Mouse (Mus musculus): Measurements from ENCODE around the gene Cbfa2t2.
"Not testable (repeated sequence)": the region's sequence is repeated elsewhere in the genome, so short reads cannot be mapped to it uniquely, and the experiment has no call there.

Cbfa2t2 gene

DNA sequence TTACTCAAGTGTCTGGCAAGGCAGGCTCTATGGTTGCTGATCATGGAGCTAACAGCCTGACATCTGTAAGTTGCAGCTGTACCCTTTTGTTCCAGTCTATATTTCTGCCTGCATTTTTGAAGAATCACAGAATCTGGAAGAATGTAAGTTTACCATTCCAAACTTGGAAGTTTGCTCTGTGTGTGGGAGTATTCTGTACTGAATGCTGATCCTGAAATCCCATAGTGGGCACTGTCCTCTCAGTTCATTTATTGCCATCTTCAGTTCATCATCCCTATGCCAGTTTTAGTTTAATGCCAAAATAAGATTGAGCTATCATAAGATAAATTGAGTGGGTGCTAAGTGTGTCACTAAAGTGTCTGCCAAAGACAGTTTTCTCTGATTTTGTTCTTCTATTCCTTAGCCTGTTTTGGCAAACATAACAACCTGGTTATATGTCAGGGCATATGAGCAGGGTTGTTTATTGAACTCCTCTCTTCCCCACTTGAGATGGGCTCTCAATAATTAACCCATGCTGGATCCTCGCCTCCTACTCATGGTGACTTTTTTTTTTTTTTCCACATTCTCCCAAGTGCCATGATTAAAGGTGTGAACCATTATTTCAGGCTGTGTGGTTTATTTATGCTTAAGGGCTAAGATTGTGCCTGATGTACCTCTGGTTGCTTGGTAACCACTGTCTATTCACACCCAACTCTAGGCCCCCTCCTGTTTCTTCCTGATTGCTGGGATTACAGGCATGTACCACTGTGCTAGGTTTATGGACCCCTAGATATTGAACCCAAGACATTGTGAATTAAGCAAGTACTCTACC, 38.2 kb downstream of the Cbfa2t2 start:
- no peak for DNase-seq (ENCODE audit: low read depth)

DNA sequence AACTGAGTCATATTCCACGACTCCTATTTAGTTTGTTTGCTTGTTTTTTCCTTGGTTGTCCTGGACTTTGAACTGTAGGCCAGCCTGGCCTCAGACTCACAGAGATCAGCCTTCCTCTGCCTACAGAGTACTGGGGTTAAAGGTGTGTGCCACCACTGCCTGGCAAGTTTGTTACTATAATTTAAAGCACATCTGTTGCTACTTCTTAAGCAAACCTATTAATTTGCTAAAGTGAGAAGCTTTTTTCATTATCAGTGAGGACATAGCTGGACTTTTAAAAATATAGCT, 38.7 kb downstream of the Cbfa2t2 start:
- DNase-seq (ENCODE audit: low read depth), result no peak

DNA sequence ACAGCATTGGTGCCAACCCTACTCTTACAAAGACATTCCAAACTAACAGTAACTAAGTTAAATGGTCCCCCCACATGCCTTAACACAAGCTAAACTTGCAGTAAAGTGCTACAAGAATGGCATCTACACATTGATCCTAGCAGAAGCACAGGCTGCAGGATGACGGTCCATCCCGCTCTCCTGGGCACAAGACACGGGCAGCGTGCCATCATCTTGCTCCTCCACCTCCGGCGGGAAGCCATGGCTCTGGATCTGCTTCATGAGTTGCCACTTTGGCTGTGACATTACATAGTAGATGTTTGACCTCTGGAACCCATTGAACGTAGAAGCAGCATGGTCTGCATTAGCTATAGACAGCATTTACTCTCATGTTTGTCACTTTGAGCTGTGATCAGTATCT, 39.6 kb downstream of the Cbfa2t2 start:
- DNase-seq (ENCODE audit: low read depth), result no peak

DNA sequence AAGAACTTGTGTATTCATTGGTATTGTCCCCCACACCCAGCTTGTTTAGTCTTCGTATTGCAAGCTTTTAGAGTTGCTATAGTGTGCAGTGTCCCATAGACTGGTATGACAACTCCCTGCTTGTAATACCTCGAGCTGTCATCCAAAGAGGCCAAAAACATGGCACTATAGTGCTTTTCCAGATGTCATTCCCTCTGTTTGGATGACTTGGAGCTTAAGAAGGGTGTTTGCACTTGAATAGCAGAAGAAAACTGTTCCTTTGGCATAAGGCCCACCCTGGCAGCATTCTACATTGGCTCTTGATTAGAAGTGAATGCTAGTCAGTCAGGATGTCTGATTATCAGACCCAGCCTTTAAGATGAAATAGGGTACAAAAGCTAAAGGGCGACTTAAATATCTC, 40.7 kb downstream of the Cbfa2t2 start:
- DNase-seq (ENCODE audit: low read depth), result no peak

- DNase-seq (ENCODE audit: low read depth), result no peak
These were observed 55.5 kb downstream of the Cbfa2t2 start for GRCm38 (mm10) chr2:154491788-154492187.

DNA sequence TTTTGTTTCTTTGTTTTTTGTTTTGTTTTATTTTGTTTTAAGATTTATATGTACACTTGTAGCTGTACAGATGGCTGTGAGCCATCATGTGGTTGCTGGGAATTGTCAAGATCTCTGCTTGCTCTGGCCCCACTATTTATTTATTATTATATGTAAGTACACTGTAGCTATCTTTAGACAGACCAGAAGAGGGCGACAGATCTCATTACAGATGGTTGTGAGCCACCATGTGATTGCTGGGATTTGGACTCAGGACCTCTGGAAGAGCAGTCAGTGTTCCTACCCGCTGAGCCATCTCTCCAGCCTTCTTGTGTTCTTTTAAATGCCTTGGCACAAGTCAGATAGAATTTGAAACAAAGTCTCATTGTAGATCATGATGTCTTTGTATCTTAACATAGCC, 57.3 kb downstream of the Cbfa2t2 start:
- DNase-seq (ENCODE audit: low read depth), result not testable (repeated sequence)

DNA sequence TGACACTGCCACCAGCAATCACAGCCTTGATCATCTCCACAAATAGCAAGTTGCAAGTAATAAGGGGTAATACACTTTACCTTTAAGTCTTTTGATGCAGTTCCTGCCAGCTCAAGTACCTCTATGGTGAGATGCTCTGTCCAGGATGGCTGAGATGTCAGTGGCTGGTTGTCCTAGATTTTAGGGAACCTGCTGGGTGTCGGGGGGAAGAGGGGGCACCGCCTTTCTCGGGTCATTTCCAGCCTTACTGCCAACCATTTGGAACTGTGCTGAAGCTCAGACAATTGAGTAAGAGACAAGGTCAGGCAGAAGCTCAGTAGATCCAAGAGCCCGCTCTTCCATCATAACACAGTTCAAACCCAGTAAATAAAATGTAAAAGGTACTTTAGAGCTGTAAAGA, 58.7 kb downstream of the Cbfa2t2 start:
- DNase-seq (ENCODE audit: low read depth), result no peak

DNA sequence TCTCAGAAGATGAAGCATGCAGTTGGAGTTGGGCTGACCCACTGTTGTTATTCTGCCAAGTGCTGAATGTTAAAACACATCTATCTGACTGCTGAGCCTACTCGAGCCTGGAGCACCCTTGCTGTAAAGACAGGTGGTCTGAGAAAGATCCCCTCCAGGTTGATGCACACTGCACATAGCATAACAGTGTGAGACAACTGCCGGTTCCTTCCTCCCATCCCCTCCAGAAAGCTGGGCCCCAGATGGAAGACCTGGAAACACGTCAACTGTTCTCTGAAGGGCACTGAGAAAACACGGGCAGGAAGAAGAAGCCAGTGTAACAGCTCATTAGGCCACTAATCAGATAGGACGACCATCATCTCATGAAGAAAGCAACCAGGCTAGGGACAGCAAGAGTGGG, 62.3 kb downstream of the Cbfa2t2 start:
- no peak for DNase-seq (ENCODE audit: low read depth)

DNA sequence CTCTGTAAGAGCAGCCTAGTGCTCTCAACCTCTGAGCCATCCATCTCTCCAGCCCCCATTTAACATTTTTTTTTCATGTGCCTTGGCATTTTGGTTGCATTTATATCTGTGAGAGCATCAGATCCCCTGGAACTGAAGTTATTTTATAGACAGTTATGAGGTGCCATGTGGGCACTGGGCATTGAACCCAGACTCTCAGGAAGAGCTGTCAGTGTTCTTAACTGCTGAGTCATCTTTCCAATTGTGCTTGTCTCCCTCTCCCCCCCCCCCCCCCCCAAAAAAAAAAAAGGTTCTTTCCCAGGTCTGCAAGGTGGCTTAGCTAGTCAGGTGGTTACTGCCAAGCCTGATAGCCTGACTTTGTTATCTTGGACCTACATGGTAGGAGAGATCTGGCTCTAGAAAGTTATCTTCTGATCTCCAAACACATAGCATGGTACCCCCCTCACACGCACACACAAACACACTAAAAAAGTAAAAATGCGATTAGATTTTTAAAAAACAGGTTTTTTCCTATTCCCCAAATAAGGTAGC, 63.5 kb downstream of the Cbfa2t2 start:
- no peak for DNase-seq (ENCODE audit: low read depth)

GRCm38 (mm10) chr2:154500758-154501157, 64.5 kb downstream of the Cbfa2t2 start:
- no peak for DNase-seq (ENCODE audit: low read depth)

GRCm38 (mm10) chr2:154507076-154507475, 70.8 kb downstream of the Cbfa2t2 start:
- DNase-seq (ENCODE audit: low read depth), result no peak

- no peak for DNase-seq (ENCODE audit: low read depth)
These were observed 71.4 kb downstream of the Cbfa2t2 start for GRCm38 (mm10) chr2:154507566-154508283.

GRCm38 (mm10) chr2:154508450-154508849, 72.2 kb downstream of the Cbfa2t2 start:
- no peak for DNase-seq (ENCODE audit: low read depth)

- no peak for DNase-seq (ENCODE audit: low read depth)
These were observed 73.9 kb downstream of the Cbfa2t2 start for GRCm38 (mm10) chr2:154510141-154510540.

GRCm38 (mm10) chr2:154516944-154517343, 80.7 kb downstream of the Cbfa2t2 start:
- no peak for DNase-seq (ENCODE audit: low read depth)

GRCm38 (mm10) chr2:154517424-154517823, 81.1 kb downstream of the Cbfa2t2 start:
- no peak for DNase-seq (ENCODE audit: low read depth)

DNA sequence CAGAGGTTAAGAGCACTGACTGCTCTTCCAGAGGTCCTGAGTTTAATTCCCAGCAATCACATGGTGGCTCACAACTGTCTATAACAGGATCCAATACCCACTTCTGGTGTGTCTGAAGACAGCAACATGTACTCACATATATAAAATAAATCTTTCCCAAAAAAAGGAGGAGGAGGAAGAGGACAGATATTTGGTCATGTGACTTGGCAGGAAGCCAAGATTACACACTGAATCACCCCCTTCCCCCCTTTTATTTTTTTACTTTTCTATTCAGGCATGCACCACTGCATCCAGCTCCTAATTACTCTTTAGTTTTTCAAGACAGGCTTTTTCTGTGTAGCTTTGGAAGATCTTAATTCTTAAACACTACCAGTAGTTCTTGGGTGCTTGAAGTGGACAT, 85.2 kb downstream of the Cbfa2t2 start:
- DNase-seq (ENCODE audit: low read depth), result no peak

GRCm38 (mm10) chr2:154522334-154522733, 86.1 kb downstream of the Cbfa2t2 start:
- DNase-seq (ENCODE audit: low read depth), result no peak

- no peak for DNase-seq (ENCODE audit: low read depth)
These were observed 89.0 kb downstream of the Cbfa2t2 start for GRCm38 (mm10) chr2:154525285-154525684.

GRCm38 (mm10) chr2:154526531-154526930, 90.2 kb downstream of the Cbfa2t2 start:
- no peak for DNase-seq (ENCODE audit: low read depth)

DNA sequence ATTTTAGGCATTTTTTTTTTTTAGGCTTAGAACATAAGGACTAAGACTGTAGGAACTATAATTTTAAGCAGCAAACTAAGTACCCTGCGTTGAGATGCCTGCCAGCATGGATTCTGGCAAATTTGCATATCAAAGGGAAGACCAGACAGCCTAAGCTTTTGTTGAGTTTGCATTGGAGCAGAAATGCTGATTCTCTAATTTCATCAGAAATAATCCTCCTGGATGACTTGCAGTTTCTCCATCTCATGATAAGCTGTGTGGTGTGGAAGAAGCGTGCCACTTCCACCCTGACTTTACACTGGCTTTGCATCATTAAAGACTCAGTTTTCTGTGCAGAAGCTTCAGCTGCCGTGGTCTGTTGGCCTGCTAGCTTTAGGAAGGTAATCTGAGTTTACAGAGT, 96.6 kb downstream of the Cbfa2t2 start:
- DNase-seq (ENCODE audit: low read depth), result no peak

GRCm38 (mm10) chr2:154534704-154535270, 98.5 kb downstream of the Cbfa2t2 start:
- no peak for DNase-seq (ENCODE audit: low read depth)

DNA sequence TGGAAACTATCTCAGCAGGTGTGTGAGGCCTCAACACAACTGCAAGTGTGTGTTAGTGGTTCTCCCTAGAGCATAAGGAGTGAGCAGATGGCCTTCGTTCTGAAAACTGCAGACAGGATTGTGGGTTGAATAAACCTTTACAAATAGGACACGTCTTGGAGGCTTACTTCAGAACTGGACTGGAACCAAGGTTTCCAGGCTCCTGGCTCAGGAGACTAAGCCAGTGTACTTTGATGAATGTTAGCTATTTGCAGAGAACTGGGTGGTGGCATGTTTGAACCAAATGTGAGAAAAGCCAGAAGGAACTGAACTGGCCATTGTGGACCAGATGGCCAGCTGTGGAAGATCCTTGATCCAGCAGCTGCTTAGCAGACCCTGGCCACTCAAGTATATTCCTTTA, 102.0 kb downstream of the Cbfa2t2 start:
- DNase-seq (ENCODE audit: low read depth), result no peak

All from c-Kit-positive CD71-negative TER-119-negative erythroid progenitor cells, embryonic 14.5 days (primary cell).